Mouse (Mus musculus) embryo, embryonic 11.5 days (tissue): Measurements from ENCODE around the gene Spryd3.
"Not testable (repeated sequence)": the region's sequence is repeated elsewhere in the genome, so short reads cannot be mapped to it uniquely, and the experiment has no call there.

Source experiments
- DNase-seq: peaks from one replicate; pipeline ENCODE4 v3.0.0-alpha.2; 2012; ENCODE audit warnings: low read depth, low spot score

Spryd3 gene

DNA sequence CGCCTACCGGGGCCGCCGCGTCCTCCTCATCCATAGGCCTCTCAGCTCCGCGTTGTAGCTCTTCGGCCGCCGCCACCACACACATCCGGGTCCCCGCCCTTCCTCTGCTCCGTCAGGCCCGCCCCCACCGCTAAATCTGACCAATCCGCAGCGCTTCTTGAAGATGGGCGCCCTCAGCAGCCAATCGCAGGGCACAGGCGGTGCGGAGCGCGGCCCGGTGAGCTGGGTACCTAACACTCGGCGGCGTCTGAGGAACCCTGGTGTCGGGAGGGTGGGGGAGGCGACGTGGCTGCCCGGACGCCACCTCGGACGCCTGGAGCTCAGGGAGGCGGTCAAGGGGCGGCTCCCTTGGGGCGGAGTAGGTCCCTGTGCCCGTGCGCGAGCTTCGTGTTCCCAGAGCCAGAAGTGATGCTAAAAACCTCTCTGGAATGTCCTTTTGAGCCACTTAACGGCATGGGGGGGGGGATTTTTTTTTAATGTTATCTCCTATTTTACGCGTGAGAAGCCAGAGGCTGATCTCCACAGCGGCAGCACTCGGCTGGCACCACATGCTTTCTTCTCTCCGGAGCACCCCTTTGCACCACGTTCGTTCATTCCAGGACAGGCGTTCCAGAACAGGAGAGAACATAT lies at the start of gene Spryd3:
Gene Spryd3 (minus strand): TSS at position 106 of the 630 bp plus-strand sequence.
- peak; percentile 91 for DNase-seq

- no peak for DNase-seq
Observed at GRCm38 (mm10) chr15:102183076-102183475, 47.0 kb upstream of the Spryd3 start.

- no peak for DNase-seq
Observed at GRCm38 (mm10) chr15:102179924-102180323, 43.9 kb upstream of the Spryd3 start.

- no peak for DNase-seq
Observed at GRCm38 (mm10) chr15:102179106-102179505, 43.1 kb upstream of the Spryd3 start.

- peak; percentile 42 for DNase-seq
Observed at GRCm38 (mm10) chr15:102178279-102178678, 42.2 kb upstream of the Spryd3 start.

DNA sequence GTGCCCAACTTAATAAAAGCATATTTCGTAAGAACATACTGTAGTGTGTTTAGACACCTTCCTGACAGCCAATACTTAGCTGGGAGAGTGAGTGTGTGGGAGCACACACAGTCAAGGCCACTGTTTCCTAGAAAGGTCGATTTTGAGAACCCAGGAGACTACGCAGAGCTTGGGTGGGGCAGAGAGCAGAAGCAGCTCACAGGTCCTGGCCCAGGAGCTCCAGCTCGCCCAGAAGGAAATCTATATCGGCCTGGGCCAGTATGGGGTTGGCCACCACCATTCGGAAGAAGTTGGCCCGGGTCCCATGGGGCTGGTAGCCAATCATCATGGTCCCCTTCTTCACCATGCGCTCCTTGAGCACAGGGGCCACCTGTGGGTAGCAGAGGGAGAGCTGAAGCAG lies 41.4 kb upstream of the Spryd3 start:
- no peak for DNase-seq

DNA sequence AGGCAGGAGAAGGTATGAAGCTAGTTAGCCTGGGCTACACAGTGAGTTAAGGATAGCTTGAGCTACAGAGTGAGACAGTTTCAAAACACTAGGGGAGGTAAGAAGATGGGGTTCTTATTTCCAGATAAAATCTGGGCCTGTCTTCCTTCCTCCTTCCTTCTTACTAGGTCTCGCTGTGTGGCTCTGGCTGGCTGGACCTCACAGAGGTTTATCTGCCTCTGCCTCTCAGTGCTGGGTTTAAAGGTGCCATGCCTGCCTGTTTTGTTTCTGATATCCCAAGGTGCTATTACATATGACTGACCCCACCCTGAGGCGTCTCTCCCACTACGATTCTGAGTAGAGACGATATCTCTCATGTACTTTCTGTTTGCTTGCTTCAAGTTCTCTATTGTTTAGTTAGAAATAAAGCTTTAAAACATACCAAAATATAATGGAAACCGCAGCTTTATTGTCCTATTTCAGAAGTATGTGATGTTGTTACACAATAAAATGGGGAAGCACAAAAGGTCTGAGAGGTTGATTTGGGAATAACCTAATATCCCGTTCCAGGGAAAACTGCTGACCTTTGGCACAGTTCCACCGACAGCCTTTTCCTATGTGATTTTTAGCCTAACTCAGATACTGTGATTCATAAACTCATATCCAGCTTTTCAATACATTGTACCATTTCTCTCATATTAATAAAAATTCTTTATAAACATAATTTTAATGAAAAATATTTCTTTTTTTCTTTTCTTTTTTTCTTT lies 40.7 kb upstream of the Spryd3 start:
- DNase-seq: no peak

- DNase-seq: no peak
Observed at GRCm38 (mm10) chr15:102175736-102176319, 39.8 kb upstream of the Spryd3 start.

DNA sequence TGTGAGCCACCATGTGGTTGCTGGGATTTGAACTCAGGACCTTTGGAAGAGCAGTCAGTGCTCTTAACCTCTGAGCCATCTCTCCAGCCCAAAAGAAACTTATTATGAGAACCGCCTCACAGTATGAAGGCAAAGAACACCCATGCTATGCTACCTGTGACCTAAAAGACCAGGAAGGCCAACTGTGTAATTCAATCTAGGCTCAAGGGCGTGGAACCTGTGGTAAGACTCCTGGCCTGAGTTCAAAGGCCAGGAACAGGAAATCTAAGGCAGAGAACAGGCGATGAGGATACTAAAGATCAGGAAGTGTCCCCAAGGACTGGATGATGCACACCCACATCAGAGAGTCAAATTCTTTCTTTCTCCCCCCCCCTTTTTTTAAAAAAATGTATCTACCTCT lies 37.5 kb upstream of the Spryd3 start:
- no peak for DNase-seq

GRCm38 (mm10) chr15:102169064-102169463 lies 33.0 kb upstream of the Spryd3 start:
- no peak for DNase-seq

GRCm38 (mm10) chr15:102167620-102168021 lies 31.6 kb upstream of the Spryd3 start:
- no peak for DNase-seq

DNA sequence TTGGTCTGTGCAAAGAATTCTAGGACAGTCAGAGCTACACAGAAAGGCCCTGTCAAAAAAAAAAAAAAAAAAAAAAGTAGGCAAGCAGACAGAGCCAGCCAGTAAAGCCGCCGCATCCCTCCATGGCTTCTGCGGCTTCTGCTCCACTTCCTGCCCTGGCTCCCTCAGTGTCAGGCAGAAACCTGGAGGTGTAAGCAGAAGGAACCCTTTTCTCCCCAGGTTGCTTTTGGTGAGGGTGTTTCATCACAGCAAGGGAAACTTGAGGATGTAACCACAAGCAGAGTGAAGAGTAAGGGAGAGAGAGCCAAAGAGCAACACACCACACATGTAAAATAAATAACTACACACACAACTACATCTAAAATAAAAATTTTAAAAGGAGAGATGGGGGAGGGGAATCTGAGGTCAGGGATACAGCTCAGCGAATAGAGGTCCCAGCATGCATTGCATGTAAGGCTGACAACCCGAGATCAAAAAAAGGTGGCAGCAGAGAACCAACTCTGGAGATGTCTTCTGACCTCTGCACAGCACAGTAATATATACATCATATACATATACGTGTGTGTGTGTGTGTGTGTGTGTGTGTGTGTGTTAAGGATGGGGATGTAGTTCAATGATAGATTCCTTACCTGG lies 29.6 kb upstream of the Spryd3 start:
- DNase-seq: no peak

DNA sequence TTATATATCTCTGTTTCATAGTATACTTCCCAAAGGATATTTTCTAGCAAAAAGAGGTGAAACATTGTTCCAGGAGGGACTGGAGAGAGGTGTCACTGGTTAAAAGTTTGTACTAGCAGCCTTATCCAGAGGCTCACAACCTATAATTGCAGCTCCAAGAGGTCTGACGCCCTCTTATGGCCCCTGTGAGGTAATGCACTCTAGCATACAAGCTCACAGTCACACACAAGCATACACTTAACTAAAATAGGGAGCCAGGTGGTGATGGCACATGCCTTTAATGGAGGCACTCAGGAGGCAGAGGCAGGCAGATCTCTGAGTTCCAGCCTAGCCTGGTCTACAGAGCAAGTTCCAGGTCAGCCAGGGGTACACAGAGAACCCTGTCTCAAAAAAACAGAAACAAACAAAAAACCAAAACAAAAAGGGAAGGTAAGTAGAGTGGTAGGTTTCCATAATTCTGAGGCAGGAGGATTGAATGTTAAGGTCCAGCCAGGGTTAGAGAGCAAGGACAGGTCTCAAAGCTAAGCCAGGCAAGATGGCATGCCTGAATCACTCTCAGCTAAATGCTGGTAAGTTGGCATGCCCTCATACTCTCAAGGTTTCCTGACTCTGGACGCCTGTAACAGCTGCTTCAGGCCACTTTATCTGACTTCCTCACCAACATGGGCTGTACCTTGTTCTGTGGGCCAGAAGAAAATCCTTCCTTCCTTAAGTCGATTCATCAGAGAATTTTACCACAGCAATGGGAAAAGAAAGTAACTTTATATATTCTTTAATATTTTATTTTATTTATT lies 28.1 kb upstream of the Spryd3 start:
- no peak for DNase-seq

DNA sequence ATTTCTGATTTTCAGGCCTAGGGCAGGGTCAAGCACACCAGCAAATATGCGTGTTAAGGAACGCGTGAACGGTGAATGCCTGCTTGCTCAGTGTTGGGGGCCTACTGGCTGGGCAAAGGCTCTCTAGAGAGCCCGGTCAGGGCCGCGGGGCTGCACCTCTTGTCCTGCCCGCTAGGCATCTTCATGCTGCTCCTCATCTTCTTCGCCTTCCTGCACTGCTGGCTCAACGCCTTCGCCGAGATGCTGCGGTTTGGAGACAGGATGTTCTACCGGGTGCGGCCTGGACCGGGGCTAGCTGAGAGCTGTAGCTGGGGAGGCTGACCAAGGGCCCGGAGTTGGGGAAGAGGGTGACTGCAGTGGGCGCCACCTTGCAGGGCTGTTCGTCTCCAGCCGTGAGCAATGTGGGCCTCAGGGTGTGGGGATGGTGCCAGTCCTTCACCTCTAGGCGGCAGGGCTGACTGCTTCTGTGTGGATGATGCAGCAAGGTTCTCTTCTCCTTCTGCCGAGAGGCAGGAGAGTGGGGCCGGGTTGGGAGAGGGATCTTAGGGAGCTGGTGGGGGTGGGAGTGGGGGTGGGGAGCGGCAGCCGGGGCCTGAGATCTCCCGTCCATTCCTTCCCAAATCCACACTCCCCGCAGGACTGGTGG lies 24.5 kb upstream of the Spryd3 start:
- DNase-seq: no peak

- no peak for DNase-seq
Observed at GRCm38 (mm10) chr15:102156836-102157235, 20.8 kb upstream of the Spryd3 start.

- not testable (repeated sequence) for DNase-seq
Observed at GRCm38 (mm10) chr15:102155006-102155405, 19.0 kb upstream of the Spryd3 start.

GRCm38 (mm10) chr15:102152646-102153045 lies 16.6 kb upstream of the Spryd3 start:
- no peak for DNase-seq

DNA sequence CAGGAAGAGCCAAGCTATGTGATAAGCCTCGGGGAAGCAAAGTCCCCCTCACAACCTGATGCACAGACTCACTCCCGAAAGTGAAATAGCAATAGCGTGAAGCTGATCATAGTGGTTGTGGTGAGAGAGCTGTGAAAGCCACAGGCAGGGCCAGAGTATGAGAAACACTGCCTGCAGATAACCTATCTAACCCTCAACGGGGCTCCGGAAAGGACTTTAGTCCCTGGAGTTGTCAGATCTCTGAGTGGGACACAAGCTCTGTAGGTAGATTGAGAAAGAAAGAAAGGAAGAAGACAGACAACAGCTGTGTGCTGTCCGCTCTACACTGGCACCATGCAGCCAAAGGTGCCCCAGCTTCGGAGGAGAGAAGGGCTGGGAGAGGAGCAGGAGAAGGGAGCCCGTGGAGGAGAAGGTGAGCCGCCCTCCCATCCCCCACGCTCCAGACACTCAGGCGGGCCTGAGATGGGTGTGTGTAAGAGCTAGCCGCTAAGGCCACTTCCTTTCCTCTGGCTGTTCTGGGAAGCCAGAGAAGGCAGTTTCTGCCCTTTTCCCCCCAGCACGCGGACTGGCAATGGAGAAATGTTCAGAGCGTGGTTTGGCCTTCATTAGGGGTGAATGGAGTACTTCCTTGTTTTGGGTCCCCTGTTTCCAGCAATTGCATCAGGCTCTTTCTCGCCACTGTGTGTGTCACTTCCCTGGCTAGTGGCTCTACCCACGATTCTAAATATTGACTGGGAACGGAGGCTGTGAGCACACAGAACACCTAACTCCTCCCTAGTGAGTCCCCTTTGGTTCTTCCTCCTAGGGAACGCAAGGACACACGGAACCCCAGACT lies 14.5 kb upstream of the Spryd3 start, which contains the start of gene Soat2:
Gene Soat2 (plus strand): TSS at position 226 of the 835 bp plus-strand sequence.
- DNase-seq: no peak

- DNase-seq: no peak
Observed at GRCm38 (mm10) chr15:102149561-102149960, 13.5 kb upstream of the Spryd3 start.
